Mouse (Mus musculus) forebrain, postnatal 0 days (tissue): ENCODE results near the gene Cd9. TPM values are rescaled to one million over a fixed set of nuclear protein-coding genes. Genes with fewer than 3 reads are reported as not detected.

Source experiments
- ATAC-seq: fragments of 200-750 bp; cut with Nextera tagmentation; 2 replicates; pipeline ENCODE4 v1.8.0; 2017; ENCODE audit warnings: mild to moderate bottlenecking, moderate library complexity
- DNase-seq: peaks from one replicate; pipeline ENCODE4 v3.0.0-alpha.2; 2015
- H3K27ac ChIP-seq: fragments of 300-500 bp; sonication (generic); 2 replicates; pipeline ENCODE4 v1.5.1; 2014; ENCODE audit warnings: low read depth, mild to moderate bottlenecking, antibody characterized with exemption, low read length, moderate library complexity, mixed read lengths
- H3K27me3 ChIP-seq: fragments of 300-500 bp; sonication (generic); 2 replicates; pipeline ENCODE4 v1.6.1; 2014; ENCODE audit warnings: mild to moderate bottlenecking, low read length, mixed read lengths; ENCODE audit not compliant: insufficient read depth
- H3K36me3 ChIP-seq: fragments of 300-500 bp; sonication (generic); 2 replicates; pipeline ENCODE4 v1.6.1; 2014; ENCODE audit warnings: mild to moderate bottlenecking, moderate library complexity; ENCODE audit not compliant: insufficient read depth
- H3K4me1 ChIP-seq: fragments of 300-500 bp; sonication (generic); 2 replicates; pipeline ENCODE4 v1.6.1; 2014; ENCODE audit warnings: antibody characterized with exemption; ENCODE audit not compliant: insufficient read depth
- H3K4me2 ChIP-seq: fragments of 300-500 bp; sonication (generic); 2 replicates; pipeline ENCODE4 v1.6.1; 2014; ENCODE audit warnings: low read depth, mild to moderate bottlenecking, moderate library complexity
- H3K4me3 ChIP-seq: fragments of 300-500 bp; sonication (generic); 2 replicates; pipeline ENCODE4 v1.5.1; 2014; ENCODE audit warnings: low read depth, low read length, mixed read lengths
- H3K9ac ChIP-seq: fragments of 300-500 bp; sonication (generic); 2 replicates; pipeline ENCODE4 v1.6.1; 2014; ENCODE audit warnings: mild to moderate bottlenecking
- H3K9me3 ChIP-seq: fragments of 300-500 bp; sonication (generic); 2 replicates; pipeline ENCODE4 v1.6.1; 2016; ENCODE audit warnings: low read length
- CTCF ChIP-seq: sonication (generic); IDR thresholded peaks from 2 replicates; pipeline ENCODE4 v1.5.1; 2016; ENCODE audit warnings: antibody characterized with exemption, control low read depth, low read depth
- WGBS: fragments of 180-500 bp; shearing (Covaris S2); extraction: QIAGEN DNeasy Blood & Tissue Kit; methylation state at CpG from one replicate; pipeline ENCODE4 v1.1.7; 2014; 5-methylcytosine and 5-hydroxymethylcytosine counted together
- polyA plus RNA-seq: library from polyadenylated mRNA; unstranded; fragments of >200 nt; fragmentation: Nextera tagmentation; extraction: Ambion mirVana; gene quantifications from 2 replicates; pipeline ENCODE4 v1.2.1, GENCODE M21; 2015
- total RNA-seq: library from RNA; depleted of rRNA; stranded (reverse); fragments of >200 nt; gene quantifications from 2 replicates; pipeline ENCODE4 v1.2.3, GENCODE M21; 2014

The Cd9 gene
- total and polyA plus RNA-seq, 2 experiments from 2014 or later = 57.4 to 140 TPM

DNA sequence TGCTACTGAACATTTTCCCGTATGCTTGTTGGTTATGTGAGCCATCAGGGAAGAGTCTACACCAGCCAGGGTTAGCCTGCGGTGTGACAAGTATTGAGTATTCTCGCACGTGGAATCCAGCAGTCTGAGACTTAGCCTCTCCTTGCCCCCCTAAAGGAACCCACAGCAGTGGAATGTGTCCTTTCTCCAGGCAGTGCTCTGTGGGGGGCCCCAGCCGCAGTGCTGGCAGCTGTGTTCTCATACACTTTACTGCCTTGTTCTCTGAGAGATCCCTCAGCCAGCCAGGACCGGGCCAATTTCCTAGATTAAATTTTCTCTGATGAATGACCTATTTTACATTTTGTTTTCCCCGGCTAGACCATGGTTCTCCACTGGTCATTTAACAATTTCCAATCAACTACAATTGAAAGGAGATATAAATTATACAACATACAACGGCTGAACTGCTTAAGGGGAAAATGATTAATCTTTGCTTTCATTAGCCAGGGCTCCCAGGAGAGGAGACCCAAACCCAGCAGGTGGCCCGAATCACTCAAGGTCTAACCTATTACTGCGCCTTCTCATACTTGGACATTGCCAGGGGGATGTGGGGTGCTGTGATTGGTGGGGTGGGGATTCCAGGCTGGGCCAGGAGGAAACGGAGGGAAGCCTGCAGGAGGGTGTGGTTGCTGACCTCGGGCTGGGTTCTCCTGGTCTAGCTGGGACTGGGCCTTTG, 38.6 kb downstream of the Cd9 start:
- 44% methylated on average over 12 of the region's 12 CpGs for WGBS
- TF ChIP-seq CTCF = no peak
- Histone ChIP-seq H3K4me2 (no peak overlapping the region), H3K27ac (no peak overlapping the region), H3K36me3 (0 out of 2 replicates have a peak, but pooled peaks cover 5% of the 10 kb centered on the region), H3K9ac (no peak overlapping the region), H3K4me1 (no peaks in the 10 kb centered on the region), H3K27me3 (no peaks in the 10 kb centered on the region), H3K4me3 (no peak overlapping the region), H3K9me3 (no peaks in the 10 kb centered on the region)
- ATAC-seq = no peak
- DNase-seq = no peak

DNA sequence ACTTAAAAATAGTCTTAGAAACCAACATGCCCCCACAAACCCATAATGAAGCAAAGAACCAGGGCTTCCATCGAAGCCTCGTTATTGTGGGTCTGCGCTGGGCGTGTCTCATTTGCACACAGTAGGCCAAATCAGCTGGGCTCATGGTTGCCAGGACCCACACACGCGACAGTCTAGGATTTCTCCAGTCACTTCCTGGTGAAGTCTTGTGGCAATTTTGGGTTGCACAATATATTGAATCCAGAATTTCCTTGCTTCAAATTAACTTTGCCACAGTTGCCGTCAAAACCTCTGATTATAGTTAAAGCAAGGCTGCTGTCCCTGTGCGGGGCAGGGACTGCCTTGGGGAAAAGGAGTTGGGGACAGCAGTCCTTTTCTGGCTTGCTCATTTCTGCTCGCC, 39.9 kb downstream of the Cd9 start:
- ATAC-seq = no peak
- no peak for DNase-seq
- no peaks in the 10 kb centered on the region for H3K4me1 ChIP-seq
- H3K4me2 ChIP-seq = no peak overlapping the region
- no peaks in the 10 kb centered on the region for H3K9me3 ChIP-seq
- no peaks in the 10 kb centered on the region for H3K27me3 ChIP-seq
- 81% methylated on average over 9 of the region's 9 CpGs for whole genome bisulfite sequencing
- H3K36me3 ChIP-seq = 0 out of 2 replicates have a peak, but pooled peaks cover 3% of the 10 kb centered on the region
- no peak overlapping the region for H3K4me3 ChIP-seq
- no peak overlapping the region for H3K9ac ChIP-seq
- no peak for TF ChIP-seq CTCF
- no peak overlapping the region for H3K27ac ChIP-seq

DNA sequence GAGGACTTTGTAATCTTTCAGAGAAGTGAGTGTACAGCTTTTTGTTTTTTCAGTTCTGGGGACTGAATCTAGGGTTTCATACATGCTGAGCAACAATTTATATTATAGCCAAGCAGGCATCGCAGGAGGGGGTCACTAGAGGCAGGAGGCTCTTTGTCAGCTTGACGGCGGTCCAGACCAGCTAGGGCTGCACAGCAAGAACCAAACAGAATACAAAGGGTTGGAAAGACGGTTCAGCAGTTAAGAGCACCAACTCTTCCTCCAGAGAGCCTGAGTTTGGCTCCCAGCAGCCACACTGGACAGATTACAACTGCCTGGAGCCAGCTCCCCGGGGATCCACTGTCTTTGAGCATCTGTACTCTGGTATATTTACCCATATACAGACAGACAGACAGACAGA, 40.3 kb downstream of the Cd9 start:
- DNase-seq (no peak), ATAC-seq (no peak)
- 28% methylated on average over 5 of the region's 5 CpGs for WGBS
- Histone ChIP-seq H3K9ac (no peak overlapping the region), H3K27me3 (no peaks in the 10 kb centered on the region), H3K36me3 (no peaks in the 10 kb centered on the region), H3K9me3 (no peaks in the 10 kb centered on the region), H3K4me2 (no peak overlapping the region), H3K27ac (no peak overlapping the region), H3K4me1 (no peaks in the 10 kb centered on the region), H3K4me3 (no peak overlapping the region)
- no peak for TF ChIP-seq CTCF

DNA sequence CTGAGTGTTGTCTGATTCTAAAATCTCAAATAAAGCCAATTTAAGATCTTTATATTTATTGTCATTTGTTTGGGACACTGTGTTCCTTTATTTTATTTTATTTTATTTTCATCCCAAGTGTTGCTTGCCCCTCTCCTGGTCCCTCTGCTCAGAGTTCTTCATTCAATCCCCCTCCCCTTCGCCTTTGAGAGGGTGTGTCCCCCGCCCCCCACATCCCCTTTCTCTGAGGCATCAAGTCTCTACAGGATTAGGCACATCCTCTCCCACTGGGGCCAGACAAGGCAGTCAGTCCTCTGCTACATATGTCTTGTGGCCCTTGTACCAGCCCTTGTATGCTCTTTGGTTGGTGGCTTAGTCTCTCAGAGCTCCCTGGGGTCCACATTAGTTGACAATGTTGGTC, 46.9 kb downstream of the Cd9 start:
- Histone ChIP-seq H3K36me3 (no peaks in the 10 kb centered on the region), H3K4me2 (no peak overlapping the region), H3K27me3 (no peaks in the 10 kb centered on the region), H3K4me1 (no peaks in the 10 kb centered on the region), H3K9ac (no peak overlapping the region), H3K4me3 (no peak overlapping the region), H3K27ac (no peak overlapping the region), H3K9me3 (no peaks in the 10 kb centered on the region)
- WGBS = 72% methylated on average over 2 of the region's 2 CpGs
- no peak for DNase-seq
- ATAC-seq = no peak
- no peak for TF ChIP-seq CTCF

DNA sequence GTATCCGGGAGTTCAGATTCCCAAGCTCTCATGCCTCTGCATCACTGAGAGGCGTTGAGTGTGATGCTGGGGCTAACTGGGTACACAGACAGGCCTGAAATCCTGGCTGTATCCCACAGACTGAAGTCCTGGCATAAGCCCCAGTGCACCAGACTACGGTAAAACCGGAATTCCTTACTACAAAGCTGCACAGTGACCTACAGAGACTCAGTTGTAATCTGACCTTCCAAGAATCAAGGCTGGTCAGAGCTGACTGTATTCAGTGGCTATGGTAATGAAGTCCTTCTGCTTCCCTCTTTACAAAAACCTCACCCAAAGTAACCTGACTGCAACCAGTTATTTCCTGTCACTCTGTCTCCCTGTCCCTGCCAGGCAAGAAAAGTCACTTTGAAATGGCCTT, 47.4 kb downstream of the Cd9 start:
- no peaks in the 10 kb centered on the region for H3K4me1 ChIP-seq
- DNase-seq = no peak
- no peak overlapping the region for H3K4me2 ChIP-seq
- ATAC-seq = peak; percentile 51
- no peaks in the 10 kb centered on the region for H3K9me3 ChIP-seq
- no peak overlapping the region for H3K9ac ChIP-seq
- no peak overlapping the region for H3K27ac ChIP-seq
- no peaks in the 10 kb centered on the region for H3K27me3 ChIP-seq
- H3K4me3 ChIP-seq = no peak overlapping the region
- no peaks in the 10 kb centered on the region; the same call in 1 of the 2 replicates for H3K36me3 ChIP-seq
- WGBS = 49% methylated on average over 4 of the region's 4 CpGs
- no peak for TF ChIP-seq CTCF

DNA sequence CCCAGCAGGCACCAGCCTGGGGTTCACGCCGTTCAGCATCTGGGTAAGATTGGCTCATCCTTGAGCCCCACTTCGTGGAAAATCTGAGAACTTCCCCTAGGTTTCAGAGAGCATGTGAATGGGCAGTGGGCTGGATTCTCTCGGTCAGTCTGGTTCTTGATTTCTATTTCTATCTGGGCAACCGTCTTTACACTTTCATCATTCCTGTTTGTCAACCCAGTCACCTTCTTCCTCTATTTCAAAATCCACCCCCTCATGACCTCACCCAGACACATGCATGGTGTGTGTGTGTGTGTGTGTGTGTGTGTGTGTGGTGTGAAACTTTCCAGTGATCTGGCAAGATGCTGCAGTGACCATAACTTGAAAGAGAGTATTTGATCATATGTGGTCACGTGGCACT, 49.2 kb downstream of the Cd9 start:
- TF ChIP-seq CTCF = no peak
- Histone ChIP-seq H3K27ac (no peak overlapping the region), H3K4me1 (no peaks in the 10 kb centered on the region), H3K27me3 (no peaks in the 10 kb centered on the region), H3K9ac (no peak overlapping the region), H3K9me3 (no peaks in the 10 kb centered on the region), H3K36me3 (no peaks in the 10 kb centered on the region; the same call in 1 of the 2 replicates), H3K4me3 (no peak overlapping the region), H3K4me2 (no peak overlapping the region)
- DNase-seq = no peak
- WGBS = 83% methylated on average over 6 of the region's 6 CpGs
- ATAC-seq = no peak

DNA sequence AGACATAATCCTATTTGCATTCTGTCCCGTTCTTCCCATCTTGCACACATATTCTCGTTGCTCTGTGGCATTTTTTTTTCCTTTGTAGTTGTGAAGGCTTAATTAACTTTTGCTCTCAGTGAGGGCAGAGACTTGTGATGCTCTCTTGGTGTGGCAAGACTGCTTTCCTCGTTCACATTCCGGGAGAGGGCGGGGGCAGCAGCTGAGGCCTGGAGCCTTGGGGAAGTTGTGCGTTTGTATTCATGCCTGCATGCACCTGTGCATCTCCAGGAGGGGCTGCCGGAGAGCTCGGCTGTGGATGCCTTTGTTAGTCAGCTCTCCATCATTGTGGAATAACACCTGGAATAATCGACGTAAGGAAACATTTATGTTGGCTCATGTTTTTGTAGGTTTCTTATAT, 52.0 kb downstream of the Cd9 start:
- TF ChIP-seq CTCF = no peak
- DNase-seq (no peak), ATAC-seq (no peak)
- Histone ChIP-seq H3K9me3 (no peaks in the 10 kb centered on the region), H3K27ac (0 out of 2 replicates have a peak overlapping the region, but pooled peaks have one; percentile 4), H3K4me1 (no peaks in the 10 kb centered on the region), H3K9ac (no peak overlapping the region), H3K36me3 (no peaks in the 10 kb centered on the region; the same call in 1 of the 2 replicates), H3K4me3 (no peak overlapping the region), H3K27me3 (no peaks in the 10 kb centered on the region), H3K4me2 (no peak overlapping the region)
- 52% methylated on average over 10 of the region's 10 CpGs for WGBS
